Mouse (Mus musculus) MEL (cell line): ENCODE measurements around the gene Raver2. TPM values are rescaled to one million over a fixed set of nuclear protein-coding genes. Genes with fewer than 3 reads are reported as not detected.
A peak's percentile ranks its signal among the peaks of the same experiment; 100 is the strongest.

Experiments
- DNase-seq: peaks from one replicate; pipeline ENCODE4 v3.0.0; 2011; ENCODE audit warnings: low read depth, low spot score
- H3K27ac ChIP-seq: 2 replicates; pipeline ENCODE4 v1.5.1; 2012; ENCODE audit warnings: low read depth, mild to moderate bottlenecking, control low read depth, low read length, moderate library complexity; ENCODE audit not compliant: control insufficient read depth
- H3K27me3 ChIP-seq, 2 experiments: fragments of 150-350 bp in 1 of 2; sonication (generic) in 1 of 2; 2 replicates each; pipeline ENCODE4 v1.6.1; 2012; ENCODE audit warnings: low read length in 2 of 2, mild to moderate bottlenecking in 2 of 2, improper control_type of control experiment in 1 of 2, moderate library complexity in 1 of 2; ENCODE audit not compliant: insufficient read depth in 2 of 2, control insufficient read depth in 1 of 2
- H3K36me3 ChIP-seq, 2 experiments: 2 replicates each; pipeline ENCODE4 v1.6.1; 2012 to 2014; ENCODE audit warnings: low read length in 2 of 2, improper control_type of control experiment in 1 of 2, inconsistent platforms in 1 of 2, mild to moderate bottlenecking in 1 of 2; ENCODE audit not compliant: insufficient read depth in 2 of 2, control insufficient read depth in 1 of 2
- H3K4me1 ChIP-seq, 2 experiments: fragments of 150-350 bp in 1 of 2; sonication (generic) in 1 of 2; 2 replicates each; pipeline ENCODE4 v1.6.1; 2012; ENCODE audit warnings: low read length in 2 of 2, improper control_type of control experiment in 1 of 2, mild to moderate bottlenecking in 1 of 2; ENCODE audit not compliant: insufficient read depth in 2 of 2, control insufficient read depth in 1 of 2
- H3K4me3 ChIP-seq, 2 experiments: fragments of 150-350 bp in 1 of 2; sonication (generic) in 1 of 2; 2 replicates each; pipeline ENCODE4 v1.5.1; 2012; ENCODE audit warnings: low read depth in 2 of 2, low read length in 2 of 2, mild to moderate bottlenecking in 2 of 2, moderate library complexity in 2 of 2, control low read depth in 1 of 2, improper control_type of control experiment in 1 of 2; ENCODE audit not compliant: control insufficient read depth in 1 of 2, insufficient read depth in 1 of 2
- H3K79me2 ChIP-seq: 2 replicates; pipeline ENCODE4 v1.6.1; 2012; ENCODE audit warnings: mild to moderate bottlenecking, low read length, moderate library complexity; ENCODE audit not compliant: control insufficient read depth, poor library complexity, insufficient read depth
- H3K9ac ChIP-seq: 2 replicates; pipeline ENCODE4 v1.6.1; 2012; ENCODE audit warnings: low read depth, mild to moderate bottlenecking, control low read depth, low read length, moderate library complexity; ENCODE audit not compliant: control insufficient read depth, poor library complexity, severe bottlenecking
- H3K9me3 ChIP-seq: fragments of 150-350 bp; sonication (generic); replicated peaks from 2 replicates; pipeline ENCODE4 v1.6.1; 2012; ENCODE audit warnings: mild to moderate bottlenecking, low read length, improper control_type of control experiment, moderate library complexity; ENCODE audit not compliant: insufficient read depth
- BHLHE40 ChIP-seq: IDR thresholded peaks from 2 replicates; pipeline ENCODE4 v1.6.1; 2012; ENCODE audit warnings: low read depth, mild to moderate bottlenecking, inconsistent platforms, low read length, improper control_type of control experiment, borderline replicate concordance
- CHD1 ChIP-seq: IDR thresholded peaks from 2 replicates; pipeline ENCODE4 v1.6.1; 2012; ENCODE audit warnings: low read depth, mild to moderate bottlenecking, inconsistent platforms, low read length, improper control_type of control experiment
- CHD2 ChIP-seq: IDR thresholded peaks from 2 replicates; pipeline ENCODE4 v1.6.1; 2011; ENCODE audit warnings: low read length, improper control_type of control experiment
- CTCF ChIP-seq, 3 experiments: IDR thresholded peaks in 2 of 3; conservative IDR thresholded peaks in 1 of 3; 2 replicates each; pipeline ENCODE4 v1.5.1; 2011 to 2012; ENCODE audit warnings: low read length in 3 of 3, low read depth in 2 of 3, mild to moderate bottlenecking in 2 of 3, improper control_type of control experiment in 1 of 3, inconsistent platforms in 1 of 3, mixed read lengths in 1 of 3, moderate library complexity in 1 of 3; ENCODE audit not compliant: control insufficient read depth in 1 of 3, insufficient read depth in 1 of 3, poor library complexity in 1 of 3, severe bottlenecking in 1 of 3
- ELF1 ChIP-seq: IDR thresholded peaks from 2 replicates; pipeline ENCODE4 v1.6.1; 2014; ENCODE audit warnings: low read depth, mild to moderate bottlenecking, inconsistent platforms, low read length, improper control_type of control experiment, moderate library complexity
- ETS1 ChIP-seq: IDR thresholded peaks from 2 replicates; pipeline ENCODE4 v1.6.1; 2012; ENCODE audit warnings: low read depth, mild to moderate bottlenecking, inconsistent platforms, low read length, improper control_type of control experiment, moderate library complexity
- HCFC1 ChIP-seq: IDR thresholded peaks from 2 replicates; pipeline ENCODE4 v1.6.1; 2012; ENCODE audit warnings: low read depth, mild to moderate bottlenecking, inconsistent platforms, low read length, improper control_type of control experiment, moderate library complexity
- KAT2A ChIP-seq: conservative IDR thresholded peaks from 2 replicates; pipeline ENCODE4 v1.6.1; 2012; ENCODE audit warnings: low read depth, low read length, improper control_type of control experiment, inconsistent platforms
- MAFK ChIP-seq: IDR thresholded peaks from 2 replicates; pipeline ENCODE4 v1.6.1; 2011; ENCODE audit warnings: low read depth, mild to moderate bottlenecking, low read length, improper control_type of control experiment, borderline replicate concordance
- MEF2A ChIP-seq: IDR thresholded peaks from 2 replicates; pipeline ENCODE4 v1.6.1; 2014; ENCODE audit warnings: low read depth, mild to moderate bottlenecking, inconsistent platforms, low read length, improper control_type of control experiment; ENCODE audit not compliant: poor library complexity, insufficient replicate concordance, severe bottlenecking; ENCODE audit errors: extremely low read depth
- MYB ChIP-seq: IDR thresholded peaks from 2 replicates; pipeline ENCODE4 v1.6.1; 2011; ENCODE audit warnings: mild to moderate bottlenecking, low read depth, low read length, improper control_type of control experiment
- MYC ChIP-seq: IDR thresholded peaks from 2 replicates; pipeline ENCODE4 v1.6.1; 2011; ENCODE audit warnings: low read depth, mild to moderate bottlenecking, low read length, improper control_type of control experiment, moderate library complexity
- NELFE ChIP-seq: IDR thresholded peaks from 2 replicates; pipeline ENCODE4 v1.6.1; 2011; ENCODE audit warnings: low read depth, low read length, improper control_type of control experiment
- POLR2A ChIP-seq, 2 experiments: IDR thresholded peaks; 2 replicates each; pipeline ENCODE4 v1.6.1; 2011 to 2012; ENCODE audit warnings: low read length in 2 of 2, mild to moderate bottlenecking in 2 of 2, control low read depth in 1 of 2, improper control_type of control experiment in 1 of 2, low read depth in 1 of 2, moderate library complexity in 1 of 2; ENCODE audit not compliant: control insufficient read depth in 1 of 2, insufficient read depth in 1 of 2, poor library complexity in 1 of 2
- POLR2AphosphoS2 ChIP-seq: IDR thresholded peaks from 2 replicates; pipeline ENCODE4 v1.6.1; 2011; ENCODE audit warnings: low read length, improper control_type of control experiment
- POLR2AphosphoS5 ChIP-seq: IDR thresholded peaks from 2 replicates; pipeline ENCODE4 v1.6.1; 2012; ENCODE audit warnings: low read depth, borderline replicate concordance, mild to moderate bottlenecking, inconsistent platforms, low read length, moderate library complexity, mixed read lengths
- RCOR1 ChIP-seq: IDR thresholded peaks from 2 replicates; pipeline ENCODE4 v1.6.1; 2012; ENCODE audit warnings: low read depth, mild to moderate bottlenecking, inconsistent platforms, low read length, improper control_type of control experiment
- SIN3A ChIP-seq: IDR thresholded peaks from 2 replicates; pipeline ENCODE4 v1.6.1; 2012; ENCODE audit warnings: low read length, improper control_type of control experiment, inconsistent platforms
- SMC3 ChIP-seq: IDR thresholded peaks from 2 replicates; pipeline ENCODE4 v1.6.1; 2011; ENCODE audit warnings: low read depth, low read length, improper control_type of control experiment
- TAL1 ChIP-seq: IDR thresholded peaks from 2 replicates; pipeline ENCODE4 v1.6.1; 2012; ENCODE audit warnings: mild to moderate bottlenecking, inconsistent platforms, low read length, moderate library complexity, mixed read lengths
- TBP ChIP-seq: IDR thresholded peaks from 2 replicates; pipeline ENCODE4 v1.8.0; 2011; ENCODE audit warnings: low read depth, low read length, improper control_type of control experiment
- TCF12 ChIP-seq: IDR thresholded peaks from 2 replicates; pipeline ENCODE4 v1.6.1; 2014; ENCODE audit warnings: low read depth, mild to moderate bottlenecking, inconsistent platforms, low read length, improper control_type of control experiment, moderate library complexity
- UBTF ChIP-seq: IDR thresholded peaks from 2 replicates; pipeline ENCODE4 v1.6.1; 2012; ENCODE audit warnings: low read depth, mild to moderate bottlenecking, inconsistent platforms, low read length, improper control_type of control experiment, moderate library complexity, borderline replicate concordance; ENCODE audit not compliant: insufficient read depth
- ZKSCAN1 ChIP-seq: IDR thresholded peaks from 2 replicates; pipeline ENCODE4 v1.6.1; 2012; ENCODE audit warnings: low read depth, mild to moderate bottlenecking, inconsistent platforms, low read length, improper control_type of control experiment, moderate library complexity
- ZNF384 ChIP-seq: IDR thresholded peaks from 2 replicates; pipeline ENCODE4 v1.6.1; 2012; ENCODE audit warnings: low read depth, mild to moderate bottlenecking, inconsistent platforms, low read length, improper control_type of control experiment
- polyA plus RNA-seq, 2 experiments: library from polyadenylated mRNA; stranded (reverse) in 1 of 2; unstranded in 1 of 2; fragments of >175 nt in 1 of 2; fragments of >200 nt in 1 of 2; gene quantifications; 2 replicates each; pipeline versions ENCODE4 v1.2.1 to v1.2.4; 2012; ENCODE audit warnings: low replicate concordance in 2 of 2, low read depth in 1 of 2; ENCODE audit not compliant: insufficient read length in 2 of 2, insufficient read depth in 1 of 2, missing spikeins in 1 of 2
- total RNA-seq: library from RNA; depleted of rRNA; stranded (reverse); fragments of 300-350 nt; gene quantifications from 2 replicates; pipeline ENCODE4 v1.2.3, GENCODE M21; 2012

The Raver2 gene
- total and polyA plus RNA-seq, 3 experiments: 0.03 to 0.04 TPM; not detected in 1

GRCm38 (mm10) chr4:101182603-101183011, 113.8 kb downstream of the Raver2 start:
- TF ChIP-seq ZNF384 (peak; percentile 65), MYC (no peak)
- Histone ChIP-seq H3K9ac (no peak overlapping the region), H3K27me3 (no peaks in the 10 kb centered on the region), H3K9me3 (no peaks in the 10 kb centered on the region), H3K4me3 (no peak overlapping the region), H3K79me2 (no peaks in the 10 kb centered on the region), H3K36me3 (peaks cover 0 to 22% of the 10 kb centered on the region in 2 experiments; a peak in 2 of 4 replicates), H3K4me1 (peaks cover 0 to 6% of the 10 kb centered on the region in 2 experiments; a peak in 2 of 4 replicates), H3K27ac (no peak overlapping the region)
- DNase-seq: no peak

GRCm38 (mm10) chr4:101185216-101185615, 116.4 kb downstream of the Raver2 start:
- Histone ChIP-seq H3K9ac (no peak overlapping the region), H3K27ac (no peak overlapping the region), H3K36me3 (peaks cover 0 to 13% of the 10 kb centered on the region in 2 experiments; a peak in 2 of 4 replicates), H3K9me3 (no peaks in the 10 kb centered on the region), H3K79me2 (no peaks in the 10 kb centered on the region), H3K27me3 (no peaks in the 10 kb centered on the region), H3K4me3 (no peak overlapping the region), H3K4me1 (peaks cover 0 to 4% of the 10 kb centered on the region in 2 experiments; a peak in 1 of 4 replicates)
- no peak for DNase-seq
- TF ChIP-seq HCFC1 (no peak), NELFE (no peak), CHD2 (no peak), SIN3A (no peak), TBP (no peak), MYB (no peak), MYC (no peak), MEF2A (no peak), UBTF (no peak), CHD1 (no peak), RCOR1 (no peak), MAFK (no peak), TCF12 (no peak)

- no peaks in the 10 kb centered on the region for H3K79me2 ChIP-seq
- no peaks in the 10 kb centered on the region for H3K9me3 ChIP-seq
- no peaks in the 10 kb centered on the region for H3K4me1 ChIP-seq
- no peak overlapping the region for H3K27ac ChIP-seq
- peaks cover 0 to 13% of the 10 kb centered on the region in 2 experiments; a peak in 2 of 4 replicates for H3K36me3 ChIP-seq
- H3K9ac ChIP-seq: no peak overlapping the region
- no peak overlapping the region for H3K4me3 ChIP-seq
- TF ChIP-seq SMC3: no peak
- TF ChIP-seq POLR2AphosphoS5: no peak
- TF ChIP-seq KAT2A: no peak
- TF ChIP-seq SIN3A: no peak
- TF ChIP-seq HCFC1: no peak
- TF ChIP-seq POLR2AphosphoS2: no peak
- no peak for TF ChIP-seq MYB
- no peak for TF ChIP-seq POLR2A (IDR thresholded peaks at IDR 0.05; ENCODE audit: control insufficient read depth in 1 of 2, insufficient read depth in 1 of 2, low read depth in 1 of 2, low read length in 2 of 2, poor library complexity in 1 of 2)
- no peak for TF ChIP-seq ZKSCAN1
- no peak for TF ChIP-seq ETS1
- TF ChIP-seq BHLHE40: no peak
- TF ChIP-seq CHD2: no peak
- TF ChIP-seq CTCF (IDR thresholded peaks at IDR 0.05 in 2 of 3, conservative IDR thresholded peaks at IDR 0.05 in 1 of 3; ENCODE audit: control insufficient read depth in 1 of 3, insufficient read depth in 1 of 3, low read depth in 2 of 3, low read length in 3 of 3, poor library complexity in 1 of 3, severe bottlenecking in 1 of 3): no peak
- no peak for TF ChIP-seq MAFK
- no peak for TF ChIP-seq MYC
- TF ChIP-seq TAL1: no peak
- TF ChIP-seq NELFE: no peak
- no peak for TF ChIP-seq ELF1
- no peaks in the 10 kb centered on the region for H3K27me3 ChIP-seq
- no peak for DNase-seq
Observed at GRCm38 (mm10) chr4:101186591-101186990, 117.8 kb downstream of the Raver2 start.
